Mouse (Mus musculus) forebrain, embryonic 15.5 days (tissue): Measurements from ENCODE around the gene Mrps15. TPM values are rescaled to one million over a fixed set of nuclear protein-coding genes. Genes with fewer than 3 reads are reported as not detected.
"Not testable (repeated sequence)": the region's sequence is repeated elsewhere in the genome, so short reads cannot be mapped to it uniquely, and the experiment has no call there.

ENCODE experiments used
- ATAC-seq: fragments of 200-750 bp; cut with Nextera tagmentation; replicated peaks from 2 replicates; pipeline ENCODE4 v1.8.0; 2017; ENCODE audit warnings: mild to moderate bottlenecking, moderate TSS enrichment, moderate library complexity
- H3K27ac ChIP-seq: fragments of 300-500 bp; sonication (generic); replicated peaks from 2 replicates; pipeline ENCODE4 v1.5.1; 2015; ENCODE audit warnings: mild to moderate bottlenecking, inconsistent platforms
- H3K27me3 ChIP-seq: fragments of 300-500 bp; sonication (generic); 2 replicates; pipeline ENCODE4 v1.6.1; 2015; ENCODE audit warnings: inconsistent platforms
- H3K36me3 ChIP-seq: fragments of 300-500 bp; sonication (generic); 2 replicates; pipeline ENCODE4 v1.6.1; 2015; ENCODE audit warnings: mild to moderate bottlenecking, inconsistent platforms
- H3K4me1 ChIP-seq: fragments of 300-500 bp; sonication (generic); 2 replicates; pipeline ENCODE4 v1.6.1; 2015; ENCODE audit warnings: inconsistent platforms
- H3K4me2 ChIP-seq: fragments of 300-500 bp; sonication (generic); replicated peaks from 2 replicates; pipeline ENCODE4 v1.6.1; 2015; ENCODE audit warnings: mild to moderate bottlenecking, inconsistent platforms
- H3K4me3 ChIP-seq: fragments of 300-500 bp; sonication (generic); 2 replicates; pipeline ENCODE4 v1.5.1; 2015; ENCODE audit warnings: mild to moderate bottlenecking, inconsistent platforms
- H3K9ac ChIP-seq: fragments of 300-500 bp; sonication (generic); replicated peaks from 2 replicates; pipeline ENCODE4 v1.6.1; 2015; ENCODE audit warnings: mild to moderate bottlenecking, inconsistent platforms
- H3K9me3 ChIP-seq: fragments of 300-500 bp; sonication (generic); 2 replicates; pipeline ENCODE4 v1.6.1; 2016; ENCODE audit warnings: inconsistent platforms
- WGBS: fragments of 180-500 bp; shearing (Covaris S2); methylation state at CpG from one replicate; pipeline ENCODE4 v1.1.7; 2015; ENCODE audit warnings: mixed read lengths; 5-methylcytosine and 5-hydroxymethylcytosine counted together
- polyA plus RNA-seq: library from polyadenylated mRNA; unstranded; fragments of >200 nt; fragmentation: Nextera tagmentation; extraction: Ambion mirVana; gene quantifications from 2 replicates; pipeline ENCODE4 v1.2.1, GENCODE M21; 2015

The Mrps15 gene
- polyA plus RNA-seq, 1 experiment from 2014 or later: 113 TPM

DNA sequence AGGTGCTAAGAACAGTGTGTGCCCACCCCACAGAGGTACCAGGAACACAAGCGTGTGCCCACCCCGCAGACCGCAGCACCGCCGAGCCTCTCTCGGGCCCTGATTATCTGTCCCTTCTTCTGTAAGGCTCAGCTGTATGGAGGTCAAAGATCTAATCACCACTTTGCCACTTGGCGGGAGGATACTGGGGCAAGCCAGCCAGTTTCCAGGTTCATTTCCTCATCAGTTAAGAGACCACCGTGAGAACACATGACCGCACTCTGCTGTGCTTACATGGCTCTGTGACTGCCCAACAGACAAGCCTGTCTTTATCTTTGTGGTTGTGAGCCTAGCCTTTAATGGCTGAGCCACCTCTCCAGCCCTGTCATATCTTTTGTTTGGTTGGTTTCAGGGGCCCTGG, 36.3 kb downstream of the Mrps15 start:
- no peaks in the 10 kb centered on the region for H3K9me3 ChIP-seq
- no peaks in the 10 kb centered on the region; the same call in 1 of the 2 replicates for H3K4me1 ChIP-seq
- ATAC-seq: no peak
- no peak overlapping the region for H3K9ac ChIP-seq
- no peaks in the 10 kb centered on the region for H3K27me3 ChIP-seq
- H3K4me3 ChIP-seq: no peak overlapping the region
- 95% methylated on average over 9 of the region's 9 CpGs for WGBS
- H3K27ac ChIP-seq: no peak overlapping the region
- H3K4me2 ChIP-seq: no peak overlapping the region
- H3K36me3 ChIP-seq: no peaks in the 10 kb centered on the region; the same call in 1 of the 2 replicates

DNA sequence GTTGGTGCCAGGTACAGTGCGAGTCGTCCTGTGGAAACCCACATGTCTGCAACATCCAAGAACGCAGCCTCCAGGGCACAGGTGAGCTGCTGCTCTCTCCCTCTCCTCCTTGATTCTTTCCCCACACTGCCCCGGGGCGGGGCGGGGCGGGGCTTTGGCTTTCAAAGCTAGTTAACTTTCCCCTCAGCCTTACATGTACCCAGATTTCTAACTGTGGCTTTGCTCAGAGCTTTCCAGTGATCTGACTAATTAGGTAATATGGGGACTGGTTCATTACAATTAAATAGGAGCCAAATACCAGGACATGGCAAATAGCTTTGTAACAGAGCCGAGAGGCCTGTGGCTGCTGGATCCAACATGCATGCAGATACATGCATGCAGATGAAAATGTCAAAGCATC, 37.7 kb downstream of the Mrps15 start:
- ATAC-seq: no peak
- H3K27me3 ChIP-seq: no peaks in the 10 kb centered on the region
- no peak overlapping the region for H3K4me3 ChIP-seq
- no peak overlapping the region for H3K9ac ChIP-seq
- H3K36me3 ChIP-seq: no peaks in the 10 kb centered on the region; the same call in 1 of the 2 replicates
- no peaks in the 10 kb centered on the region; the same call in 1 of the 2 replicates for H3K4me1 ChIP-seq
- H3K27ac ChIP-seq: no peak overlapping the region
- 69% methylated on average over 8 of the region's 8 CpGs for WGBS
- H3K9me3 ChIP-seq: no peaks in the 10 kb centered on the region
- no peak overlapping the region for H3K4me2 ChIP-seq

DNA sequence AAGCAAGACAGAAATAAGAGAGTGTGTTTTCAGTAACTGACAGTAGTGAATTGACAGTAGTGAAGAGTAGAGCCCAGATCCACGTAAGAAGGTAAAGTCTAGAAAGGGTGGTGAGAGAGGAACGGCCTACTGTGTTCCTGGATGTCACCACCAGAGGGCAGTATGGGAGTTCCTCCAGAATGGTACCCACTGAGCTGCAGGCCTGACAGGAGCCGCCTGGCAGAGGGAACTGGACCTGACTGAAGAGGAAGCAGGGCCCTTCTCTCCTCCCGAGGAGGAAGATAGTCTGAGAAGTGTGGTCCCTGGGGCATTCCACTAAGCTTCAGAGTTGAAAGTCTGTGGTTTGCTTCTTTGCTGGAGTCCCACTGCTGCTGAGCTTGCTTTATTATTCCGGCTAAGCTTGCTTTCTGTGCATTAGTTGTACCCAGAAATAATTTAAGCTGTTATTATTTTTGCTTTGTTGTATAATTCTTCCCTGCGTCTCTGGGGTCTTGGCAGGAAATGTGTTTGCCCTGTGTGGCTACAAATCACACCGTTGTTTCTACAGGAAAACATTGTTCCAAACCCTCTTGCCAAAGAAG, 39.4 kb downstream of the Mrps15 start:
- Histone ChIP-seq H3K36me3 (no peaks in the 10 kb centered on the region; the same call in 1 of the 2 replicates), H3K4me3 (no peak overlapping the region), H3K27ac (no peak overlapping the region), H3K4me2 (no peak overlapping the region), H3K4me1 (no peaks in the 10 kb centered on the region; the same call in 1 of the 2 replicates), H3K9ac (no peak overlapping the region), H3K27me3 (no peaks in the 10 kb centered on the region), H3K9me3 (no peaks in the 10 kb centered on the region)
- WGBS: 34% methylated on average over 7 of the region's 7 CpGs
- peak; percentile 81 for ATAC-seq

DNA sequence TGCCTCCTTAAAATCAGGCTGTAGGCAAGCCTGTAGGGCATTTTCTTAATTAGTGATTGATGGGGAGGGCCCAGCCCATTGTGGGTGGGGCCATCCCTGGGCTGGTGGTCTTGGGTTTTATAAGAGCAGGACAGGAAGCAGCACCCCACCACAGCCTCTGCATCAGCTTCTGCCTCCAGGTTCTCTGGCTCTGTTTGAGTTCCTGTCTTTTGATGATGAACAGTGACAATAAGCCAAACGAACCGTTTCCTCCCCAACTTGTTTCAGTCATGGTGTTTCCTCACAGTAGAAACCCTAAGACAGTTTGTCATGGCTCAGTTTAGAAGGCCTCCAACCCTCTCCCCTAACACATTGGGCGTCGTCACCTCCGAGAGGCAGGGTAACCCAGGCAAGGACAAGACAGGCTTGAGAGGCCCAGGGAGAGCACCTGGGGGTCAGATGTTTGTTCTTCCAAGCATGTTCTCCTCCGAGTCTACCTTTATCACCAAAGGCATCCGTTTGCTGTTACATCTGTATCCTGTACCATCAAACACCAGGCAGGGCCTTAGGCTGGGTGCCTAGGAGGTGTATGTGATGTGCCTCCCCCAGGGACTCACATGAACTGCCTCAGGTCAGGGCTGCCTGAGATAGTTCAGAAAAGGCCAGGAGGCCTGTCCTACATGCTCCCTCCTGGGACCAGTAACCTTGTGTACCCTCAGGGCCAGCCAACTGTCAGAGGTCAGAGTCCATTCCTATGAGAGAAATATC, 43.5 kb downstream of the Mrps15 start:
- Histone ChIP-seq H3K36me3 (no peaks in the 10 kb centered on the region; the same call in 1 of the 2 replicates), H3K4me2 (no peak overlapping the region), H3K4me3 (no peak overlapping the region), H3K4me1 (no peaks in the 10 kb centered on the region; the same call in 1 of the 2 replicates), H3K9me3 (no peaks in the 10 kb centered on the region), H3K27me3 (no peaks in the 10 kb centered on the region), H3K9ac (no peak overlapping the region), H3K27ac (no peak overlapping the region)
- ATAC-seq: no peak
- 81% methylated on average over 7 of the region's 7 CpGs for WGBS

DNA sequence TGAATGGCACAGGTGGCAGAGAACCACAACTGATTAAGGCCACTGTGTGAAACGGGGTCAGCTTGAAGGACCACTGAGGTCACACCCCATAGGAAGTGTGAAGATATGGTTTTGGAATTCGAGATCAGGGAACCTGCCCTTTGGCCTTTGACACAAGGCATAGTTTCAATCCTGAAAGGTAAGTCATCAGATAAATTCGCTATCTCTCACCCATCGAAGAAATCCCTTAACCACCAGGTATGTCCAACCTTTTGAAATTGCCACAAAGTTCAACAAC, 44.1 kb downstream of the Mrps15 start:
- Histone ChIP-seq H3K9ac (no peak overlapping the region), H3K9me3 (no peaks in the 10 kb centered on the region), H3K4me1 (no peaks in the 10 kb centered on the region; the same call in 1 of the 2 replicates), H3K27ac (no peak overlapping the region), H3K4me2 (no peak overlapping the region), H3K27me3 (no peaks in the 10 kb centered on the region), H3K36me3 (no peaks in the 10 kb centered on the region; the same call in 1 of the 2 replicates), H3K4me3 (no peak overlapping the region)
- ATAC-seq: no peak
- WGBS: 84% methylated on average over 4 of the region's 4 CpGs

DNA sequence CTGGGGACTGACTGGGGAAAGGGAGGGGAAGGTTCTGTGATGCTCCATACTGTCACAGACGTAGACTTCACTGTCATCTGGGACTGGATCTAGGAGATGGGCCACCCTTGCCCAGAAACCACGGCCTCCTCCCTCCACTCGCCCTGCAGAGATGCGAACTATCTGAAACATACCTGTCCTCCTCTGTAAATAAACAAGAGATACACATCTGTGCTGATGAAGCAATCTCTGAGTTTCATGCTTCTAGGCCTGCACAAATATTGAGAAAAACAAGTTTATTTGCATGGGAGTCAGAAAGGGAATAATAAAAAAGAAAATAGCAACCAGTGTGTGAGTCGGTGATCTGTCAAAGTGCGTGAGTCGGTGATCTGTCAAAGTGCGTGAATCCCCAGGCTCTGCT, 45.1 kb downstream of the Mrps15 start:
- Histone ChIP-seq H3K4me2 (no peak overlapping the region), H3K27me3 (no peaks in the 10 kb centered on the region), H3K4me1 (peaks cover 2% of the 10 kb centered on the region; the same call in 1 of the 2 replicates), H3K4me3 (no peak overlapping the region), H3K9ac (no peak overlapping the region), H3K9me3 (no peaks in the 10 kb centered on the region), H3K36me3 (no peaks in the 10 kb centered on the region; the same call in 1 of the 2 replicates), H3K27ac (no peak overlapping the region)
- no peak for ATAC-seq
- WGBS: 89% methylated on average over 8 of the region's 8 CpGs

DNA sequence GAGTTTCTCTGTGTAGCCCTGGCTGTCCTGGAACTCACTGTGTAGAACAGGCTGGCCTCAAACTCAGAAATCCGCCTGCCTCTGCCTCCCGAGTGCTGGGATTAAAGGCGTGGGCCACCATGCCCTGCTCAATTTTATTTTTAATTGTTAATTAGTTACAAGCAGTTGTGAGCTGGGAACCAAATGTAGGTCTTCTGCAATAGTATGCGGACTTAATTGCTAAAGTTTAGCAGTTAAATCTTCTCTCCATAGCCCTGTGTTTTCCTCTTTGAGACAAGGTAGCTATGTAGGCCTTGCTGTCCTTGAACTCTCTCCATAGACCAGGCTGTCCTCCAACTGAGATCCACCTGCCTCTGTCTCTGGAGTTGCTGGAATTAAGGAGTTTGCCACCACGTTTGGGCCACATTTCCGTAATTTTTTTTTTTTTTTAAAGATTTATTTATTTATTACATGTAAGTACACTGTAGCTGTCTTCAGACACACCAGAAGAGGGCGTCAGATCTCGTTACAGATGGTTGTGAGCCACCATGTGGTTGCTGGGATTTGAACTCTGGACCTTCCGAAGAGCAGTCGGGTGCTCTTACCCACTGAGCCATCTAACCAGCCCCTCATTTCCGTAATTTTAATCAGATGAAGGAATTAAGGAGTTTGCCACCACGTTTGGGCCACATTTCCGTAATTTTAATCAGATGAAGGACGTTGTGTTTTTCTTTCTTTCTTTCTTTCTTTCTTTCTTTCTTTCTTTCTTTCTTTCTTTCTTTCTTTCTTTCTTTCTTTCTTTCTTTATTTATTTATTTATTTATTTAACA, 49.1 kb downstream of the Mrps15 start:
- WGBS: 57% methylated on average over 14 of the region's 14 CpGs
- H3K4me2 ChIP-seq: peak overlapping the region; percentile 54
- not testable (repeated sequence) for H3K9me3 ChIP-seq, H3K36me3 ChIP-seq, H3K9ac ChIP-seq, H3K27me3 ChIP-seq
- ATAC-seq: 0 out of 2 replicates have a peak, but pooled peaks have one; percentile 7
- H3K4me3 ChIP-seq: peak overlapping the region; percentile 55; the same call in 1 of the 2 replicates
- peak overlapping the region; percentile 81 for H3K27ac ChIP-seq
- H3K4me1 ChIP-seq: peaks cover 20% of the 10 kb centered on the region

DNA sequence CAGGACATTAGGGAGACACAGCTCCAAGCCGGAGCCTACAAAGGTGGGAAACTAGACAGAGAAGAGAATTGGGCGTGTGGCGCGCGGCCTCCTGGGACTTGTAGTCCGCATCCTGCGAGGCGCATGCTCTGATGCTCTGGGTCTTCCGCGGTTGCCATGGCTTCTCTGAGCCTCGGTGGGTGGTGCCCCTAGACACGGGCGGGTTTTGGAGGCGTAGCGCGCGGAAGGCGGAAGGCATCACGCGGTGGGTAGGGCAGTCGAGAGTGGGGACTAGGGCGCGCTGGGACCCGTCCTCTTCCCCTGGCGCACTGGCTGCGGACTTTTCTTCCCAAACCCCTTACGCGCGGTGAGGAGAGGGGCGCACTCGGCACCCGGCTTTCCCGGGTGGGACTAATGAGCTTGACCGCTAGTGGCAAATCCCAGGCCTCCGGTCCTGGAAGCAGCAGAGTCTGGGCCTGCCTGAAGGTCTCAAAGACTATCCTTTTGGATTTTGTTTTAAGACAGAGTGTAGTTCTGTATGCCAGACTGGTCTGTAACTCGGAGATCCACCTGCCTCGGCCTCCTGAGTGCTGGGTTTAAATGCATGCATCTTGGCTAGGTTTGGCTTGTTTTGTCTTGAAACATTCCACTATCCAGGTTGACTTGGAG, 49.9 kb downstream of the Mrps15 start, which contains the start of gene Lsm10:
Lsm10 (plus strand) TSS at position 160 of the 648 bp plus-strand sequence.
- peak; percentile 98 for ATAC-seq
- Histone ChIP-seq H3K27ac (peak within 1 kb of the TSS; percentile 81), H3K4me1 (peaks cover 24% of the 10 kb centered on the region), H3K27me3 (no peaks in the 10 kb centered on the region), H3K36me3 (no peaks in the 10 kb centered on the region), H3K4me3 (peak within 1 kb of the TSS; percentile 55), H3K4me2 (peak within 1 kb of the TSS; percentile 54), H3K9me3 (no peaks in the 10 kb centered on the region), H3K9ac (peak within 1 kb of the TSS; percentile 76)
- WGBS: 3% methylated on average over 37 of the region's 37 CpGs

DNA sequence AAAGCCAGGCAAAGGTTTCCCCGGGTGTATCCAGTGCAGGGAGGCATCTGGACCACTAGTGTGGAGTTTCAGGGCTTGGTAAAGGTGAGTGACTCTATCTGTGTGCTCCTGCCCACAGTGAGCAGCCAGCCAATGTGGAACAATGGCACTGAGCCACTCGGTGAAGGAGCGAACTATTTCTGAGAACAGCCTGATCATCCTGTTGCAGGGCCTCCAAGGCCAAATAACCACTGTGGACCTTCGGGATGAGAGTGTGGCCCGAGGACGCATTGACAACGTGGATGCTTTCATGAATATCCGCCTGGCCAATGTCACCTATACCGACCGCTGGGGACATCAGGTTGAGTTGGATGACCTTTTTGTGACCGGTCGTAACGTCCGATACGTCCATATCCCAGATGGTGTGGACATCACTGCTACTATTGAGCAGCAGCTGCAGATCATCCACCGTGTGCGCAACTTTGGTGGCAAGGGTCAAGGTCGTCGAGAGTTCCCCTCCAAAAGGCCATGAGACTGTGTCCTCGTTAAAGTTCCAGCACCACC, 51.1 kb downstream of the Mrps15 start:
- 95% methylated on average over 20 of the region's 20 CpGs for WGBS
- no peak overlapping the region for H3K4me2 ChIP-seq
- no peaks in the 10 kb centered on the region for H3K9me3 ChIP-seq
- peaks cover 36% of the 10 kb centered on the region for H3K4me1 ChIP-seq
- no peak overlapping the region for H3K9ac ChIP-seq
- H3K4me3 ChIP-seq: no peak overlapping the region
- ATAC-seq: no peak
- H3K27ac ChIP-seq: no peak overlapping the region
- H3K36me3 ChIP-seq: no peaks in the 10 kb centered on the region
- H3K27me3 ChIP-seq: no peaks in the 10 kb centered on the region

DNA sequence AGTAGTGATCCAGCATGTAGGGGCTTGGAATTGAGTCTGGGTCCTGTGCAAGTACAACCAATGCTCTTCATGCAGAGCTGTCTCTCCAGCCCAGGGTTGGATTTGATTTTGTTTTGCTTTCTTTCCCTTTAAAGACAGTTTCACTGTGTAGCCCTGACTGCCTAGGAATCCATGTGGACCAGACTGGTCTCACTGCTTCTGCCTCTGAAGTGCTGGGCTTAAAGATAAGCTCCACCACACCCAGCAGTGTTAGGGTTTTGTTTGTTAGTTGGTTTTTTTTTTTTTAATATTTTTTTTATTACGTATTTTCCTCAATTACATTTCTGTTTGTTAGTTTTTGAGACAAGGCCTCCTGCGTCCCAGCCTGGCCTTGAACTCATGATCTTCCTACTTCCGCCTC, 52.6 kb downstream of the Mrps15 start:
- Histone ChIP-seq H3K27me3 (no peaks in the 10 kb centered on the region), H3K4me3 (no peak overlapping the region), H3K36me3 (no peaks in the 10 kb centered on the region), H3K27ac (no peak overlapping the region), H3K9me3 (no peaks in the 10 kb centered on the region), H3K4me2 (no peak overlapping the region), H3K4me1 (peaks cover 44% of the 10 kb centered on the region), H3K9ac (no peak overlapping the region)
- WGBS: 97% methylated on average over 3 of the region's 3 CpGs
- ATAC-seq: no peak

DNA sequence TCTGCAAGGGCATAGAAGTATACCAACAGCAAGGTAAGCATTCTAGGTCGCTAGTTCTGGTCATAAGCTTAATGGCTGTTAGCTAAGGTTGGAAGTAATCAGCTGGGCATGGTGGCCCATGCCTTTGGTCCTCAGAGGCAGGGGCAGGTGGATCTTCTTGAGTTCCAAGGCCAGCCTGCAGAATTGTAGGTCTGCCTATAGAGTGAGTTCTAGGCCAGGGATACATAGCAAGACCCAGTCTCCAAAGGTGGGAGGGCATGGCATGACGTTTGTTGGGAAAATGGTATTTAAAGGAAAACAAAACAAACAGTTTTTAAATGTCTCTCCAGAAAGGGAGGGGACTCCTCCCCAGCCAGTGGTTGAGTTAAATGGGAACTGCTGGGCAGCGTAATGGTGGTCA, 54.0 kb downstream of the Mrps15 start:
- H3K4me1 ChIP-seq: peaks cover 58% of the 10 kb centered on the region
- no peaks in the 10 kb centered on the region for H3K27me3 ChIP-seq
- no peaks in the 10 kb centered on the region for H3K9me3 ChIP-seq
- WGBS: 86% methylated on average over 3 of the region's 3 CpGs
- H3K36me3 ChIP-seq: no peaks in the 10 kb centered on the region
- no peak overlapping the region for H3K4me3 ChIP-seq
- no peak overlapping the region for H3K27ac ChIP-seq
- no peak for ATAC-seq
- H3K4me2 ChIP-seq: no peak overlapping the region
- no peak overlapping the region for H3K9ac ChIP-seq
